8 mouse cellular contexts compared by ENCODE assay signal in genomic region chr4:106785753-106786540, GRCm38 (mm10). TPM values are rescaled to one million over a fixed set of nuclear protein-coding genes. Genes with fewer than 3 reads are reported as not detected.
DNase-seq lines count a peak whose midpoint lies in the region; ATAC-seq and TF ChIP-seq lines count a peak whose summit lies in the region.

No protein-coding gene starts in this region.

- ATAC-seq in kidney, postnatal 0 days (replicated peaks; ENCODE audit: low FRiP score, low read depth), result peak; percentile 47; the same call in 1 of the 2 replicates
- peak; percentile 30; the same call in 1 of the 2 replicates for ATAC-seq in liver, embryonic 14.5 days (ENCODE audit: insufficient read depth)

- DNase-seq in kidney, postnatal 0 days (ENCODE audit: low spot score), result peak; percentile 69
- no peak for DNase-seq in kidney, postnatal 25 days
- DNase-seq in heart, embryonic 10.5 days (ENCODE audit: low spot score), result no peak
- peak; percentile 73 to 81 for DNase-seq in layer of hippocampus, adult 18-20 months (ENCODE audit: low spot score in 2 of 2)
- no peak for DNase-seq in liver, embryonic 14.5 days (ENCODE audit: low read depth in 3 of 3, low spot score in 3 of 3)
- DNase-seq in retina, postnatal 1 day, result peak; percentile 90
- DNase-seq in c-Kit-positive CD71-positive TER-119-positive erythroid progenitor cells, embryonic 14.5 days (ENCODE audit: low spot score), result no peak

- H3K4me3 ChIP-seq in kidney, postnatal 0 days (replicated peaks; ENCODE audit: low read depth, low read length), result no peak overlapping the region
- no peak overlapping the region for H3K4me3 ChIP-seq in cortical plate, adult 2 months (ENCODE audit: insufficient read depth, low read length)
- no peak overlapping the region; the same call in 1 of the 2 replicates for H3K4me3 ChIP-seq in heart, embryonic 10.5 days
- no peak overlapping the region for H3K4me3 ChIP-seq in liver, embryonic 14.5 days (ENCODE audit: insufficient read depth in 1 of 2, low read depth in 2 of 2, low read length in 2 of 2)

- no peak for TF ChIP-seq POLR2A in cortical plate, adult 2 months (IDR thresholded peaks at IDR 0.05; ENCODE audit: extremely low read depth, insufficient read depth, low read length)

- H3K36me3 ChIP-seq in kidney, postnatal 0 days (ENCODE audit: insufficient read depth, low read length), result no peaks in the 10 kb centered on the region
- H3K36me3 ChIP-seq in heart, embryonic 10.5 days, result no peaks in the 10 kb centered on the region
- H3K36me3 ChIP-seq in liver, embryonic 14.5 days (replicated peaks; ENCODE audit: control insufficient read depth, insufficient read depth, low read depth), result no peaks in the 10 kb centered on the region

- TF ChIP-seq EP300 in liver, embryonic 14.5 days (IDR thresholded peaks at IDR 0.05; ENCODE audit: low read depth), result no peak

- peak overlapping the region; percentile 31 for H3K9ac ChIP-seq in kidney, postnatal 0 days (ENCODE audit: low read depth, low read length)
- no peak overlapping the region for H3K9ac ChIP-seq in liver, embryonic 14.5 days (replicated peaks)

- H3K4me1 ChIP-seq in kidney, postnatal 0 days (replicated peaks; ENCODE audit: insufficient read depth, low read length), result peaks cover 21% of the 10 kb centered on the region
- peaks cover 15% of the 10 kb centered on the region for H3K4me1 ChIP-seq in cortical plate, adult 2 months (ENCODE audit: control insufficient read depth, insufficient read depth, low read length)
- peaks cover 69% of the 10 kb centered on the region for H3K4me1 ChIP-seq in heart, embryonic 10.5 days
- peaks cover 3 to 14% of the 10 kb centered on the region in 2 experiments for H3K4me1 ChIP-seq in liver, embryonic 14.5 days (replicated peaks; ENCODE audit: control insufficient read depth in 2 of 2, insufficient read depth in 2 of 2, low read length in 1 of 2)

- no peak for TF ChIP-seq CTCF in kidney, postnatal 0 days (IDR thresholded peaks at IDR 0.05; ENCODE audit: low read depth)
- TF ChIP-seq CTCF in cortical plate, adult 2 months (IDR thresholded peaks at IDR 0.05; ENCODE audit: extremely low read depth, insufficient read depth, low read length), result no peak
- no peak for TF ChIP-seq CTCF in liver, embryonic 14.5 days (IDR thresholded peaks at IDR 0.05; ENCODE audit: low read depth)

- peak overlapping the region; percentile 67 for H3K27ac ChIP-seq in kidney, postnatal 0 days
- H3K27ac ChIP-seq in cortical plate, adult 2 months (ENCODE audit: insufficient read depth, low read length), result 0 out of 2 replicates have a peak overlapping the region, but pooled peaks have one; percentile 19
- peak overlapping the region; percentile 88 for H3K27ac ChIP-seq in heart, embryonic 10.5 days
- H3K27ac ChIP-seq in liver, embryonic 14.5 days, result no peak overlapping the region

- H3K4me2 ChIP-seq in kidney, postnatal 0 days (ENCODE audit: low read length), result no peak overlapping the region
- no peak overlapping the region for H3K4me2 ChIP-seq in liver, embryonic 14.5 days (ENCODE audit: low read depth)

- no peaks in the 10 kb centered on the region for H3K27me3 ChIP-seq in kidney, postnatal 0 days (ENCODE audit: insufficient read depth, low read length)
- no peaks in the 10 kb centered on the region for H3K27me3 ChIP-seq in heart, embryonic 10.5 days (ENCODE audit: insufficient read depth, poor library complexity, severe bottlenecking)
- no peaks in the 10 kb centered on the region for H3K27me3 ChIP-seq in liver, embryonic 14.5 days (ENCODE audit: control insufficient read depth, insufficient read depth, low read length)

- no peaks in the 10 kb centered on the region for H3K9me3 ChIP-seq in kidney, postnatal 0 days (replicated peaks; ENCODE audit: low read length)
- H3K9me3 ChIP-seq in heart, embryonic 10.5 days, result no peaks in the 10 kb centered on the region
- H3K9me3 ChIP-seq in liver, embryonic 14.5 days (ENCODE audit: control insufficient read depth, low read length), result no peaks in the 10 kb centered on the region

- WGBS in kidney, postnatal 0 days, result 15% methylated on average over 3 of the region's 5 CpGs
- 16% methylated on average over 5 of the region's 5 CpGs for WGBS in heart, embryonic 10.5 days
- 18% methylated on average over 5 of the region's 5 CpGs for WGBS in liver, embryonic 14.5 days (ENCODE audit: insufficient replicate concordance)

RNA-seq across cellular contexts. Expression of gene Acot11, which starts 18.9 kb away (rescaled TPM):
- 1.7 and 1.9 TPM in 2 replicates for polyA plus RNA-seq in kidney, postnatal 0 days (2015; fragmentation: Nextera tagmentation; extraction: Ambion mirVana)
- 21.9 and 23.9 TPM in 2 replicates for polyA plus RNA-seq in cortical plate, adult 2 months (2012; rRNA removed)
- 3.5 and 5.6 TPM in 2 replicates for polyA plus RNA-seq in heart, embryonic 10.5 days (2016; fragmentation: Nextera tagmentation; extraction: Ambion mirVana)
- total RNA-seq in layer of hippocampus, adult 18-20 months (2021), result 10 to 100 TPM; 46.7 to 52.6 TPM
- 3.9 and 4.1 TPM in 2 replicates for polyA plus RNA-seq in liver, embryonic 14.5 days (2012; rRNA removed)
- 4.1 and 5.1 TPM in 2 replicates for polyA plus RNA-seq in liver, embryonic 14.5 days (2014; fragmentation: Nextera tagmentation; extraction: Ambion mirVana)

RNA-seq across cellular contexts. Expression of gene Fam151a, which starts 52.3 kb away (rescaled TPM):
- polyA plus RNA-seq in kidney, postnatal 0 days (2015; fragmentation: Nextera tagmentation; extraction: Ambion mirVana), result 8.8 and 11.4 TPM in 2 replicates
- polyA plus RNA-seq in cortical plate, adult 2 months (2012; rRNA removed), result 0.06 TPM in 1 of 2 replicates, not detected in the other
- polyA plus RNA-seq in heart, embryonic 10.5 days (2016; fragmentation: Nextera tagmentation; extraction: Ambion mirVana), result 0.23 and 0.33 TPM in 2 replicates
- total RNA-seq in layer of hippocampus, adult 18-20 months (2021), result not detected
- polyA plus RNA-seq in liver, embryonic 14.5 days (2012; rRNA removed), result 0.03 and 0.06 TPM in 2 replicates
- polyA plus RNA-seq in liver, embryonic 14.5 days (2014; fragmentation: Nextera tagmentation; extraction: Ambion mirVana), result not detected in 2 replicates

RNA-seq across cellular contexts. Expression of gene Mroh7, which starts 55.2 kb away (rescaled TPM):
- 0.58 and 0.91 TPM in 2 replicates for polyA plus RNA-seq in kidney, postnatal 0 days (2015; fragmentation: Nextera tagmentation; extraction: Ambion mirVana)
- 9.5 and 9.7 TPM in 2 replicates for polyA plus RNA-seq in cortical plate, adult 2 months (2012; rRNA removed)
- 0.43 and 0.83 TPM in 2 replicates for polyA plus RNA-seq in heart, embryonic 10.5 days (2016; fragmentation: Nextera tagmentation; extraction: Ambion mirVana)
- 1 to 10 TPM; 4.1 to 5.0 TPM for total RNA-seq in layer of hippocampus, adult 18-20 months (2021)
- polyA plus RNA-seq in liver, embryonic 14.5 days (2012; rRNA removed), result 0.16 and 0.22 TPM in 2 replicates
- 0.06 and 0.14 TPM in 2 replicates for polyA plus RNA-seq in liver, embryonic 14.5 days (2014; fragmentation: Nextera tagmentation; extraction: Ambion mirVana)

Comparison
In these comparisons a context has a peak if more than half of its experiments do, and no peak if none do; other contexts are left out.
1. DNase-seq: peak in kidney, postnatal 0 days (single experiment), layer of hippocampus, adult 18-20 months (2 of 2) and retina, postnatal 1 day (single experiment); none in kidney, postnatal 25 days (0 of 2), heart, embryonic 10.5 days (single experiment), liver, embryonic 14.5 days (0 of 3) and c-Kit-positive CD71-positive TER-119-positive erythroid progenitor cells, embryonic 14.5 days (single experiment).